Mouse (Mus musculus) embryonic fibroblast, embryonic 13.5 days (primary cell): Measurements from ENCODE around the gene Obsl1. TPM values are rescaled to one million over a fixed set of nuclear protein-coding genes. Genes with fewer than 3 reads are reported as not detected.

Experiments
- H3K27ac ChIP-seq: 2 replicates; pipeline ENCODE4 v1.5.1; 2012; ENCODE audit warnings: low read length, control low read depth, inconsistent platforms; ENCODE audit not compliant: insufficient read depth
- H3K4me1 ChIP-seq: 2 replicates; pipeline ENCODE4 v1.6.1; 2011; ENCODE audit warnings: low read length; ENCODE audit not compliant: control insufficient read depth, insufficient read depth
- H3K4me3 ChIP-seq: 2 replicates; pipeline ENCODE4 v1.5.1; 2011; ENCODE audit warnings: mild to moderate bottlenecking, control low read depth, low read length; ENCODE audit not compliant: insufficient read depth
- CTCF ChIP-seq: IDR thresholded peaks from 2 replicates; pipeline ENCODE4 v1.5.1; 2011; ENCODE audit warnings: mild to moderate bottlenecking, control low read depth, low read length, moderate library complexity, borderline replicate concordance; ENCODE audit not compliant: insufficient read depth
- POLR2A ChIP-seq: IDR thresholded peaks from 2 replicates; pipeline ENCODE4 v1.6.1; 2011; ENCODE audit warnings: low read depth, mild to moderate bottlenecking, control low read depth, low read length, moderate library complexity
- polyA plus RNA-seq: library from polyadenylated mRNA; stranded (reverse); fragments of >200 nt; gene quantifications from 2 replicates; pipeline ENCODE4 v1.2.4, GENCODE M21; 2011; ENCODE audit warnings: low read depth; ENCODE audit not compliant: missing spikeins, insufficient read length

Obsl1 gene
- polyA plus RNA-seq, 1 experiment = 40.0 TPM

- H3K27ac ChIP-seq = no peak overlapping the region
- no peak overlapping the region for H3K4me3 ChIP-seq
- H3K4me1 ChIP-seq = no peaks in the 10 kb centered on the region
- TF ChIP-seq POLR2A (no peak), CTCF (no peak)
These were observed 49.3 kb downstream of the Obsl1 start for GRCm38 (mm10) chr1:75456746-75457564.

- Histone ChIP-seq H3K4me3 (no peak overlapping the region), H3K27ac (no peak overlapping the region), H3K4me1 (no peaks in the 10 kb centered on the region)
- no peak for TF ChIP-seq CTCF
- no peak for TF ChIP-seq POLR2A
These were observed 50.3 kb downstream of the Obsl1 start for GRCm38 (mm10) chr1:75455948-75456347.

DNA sequence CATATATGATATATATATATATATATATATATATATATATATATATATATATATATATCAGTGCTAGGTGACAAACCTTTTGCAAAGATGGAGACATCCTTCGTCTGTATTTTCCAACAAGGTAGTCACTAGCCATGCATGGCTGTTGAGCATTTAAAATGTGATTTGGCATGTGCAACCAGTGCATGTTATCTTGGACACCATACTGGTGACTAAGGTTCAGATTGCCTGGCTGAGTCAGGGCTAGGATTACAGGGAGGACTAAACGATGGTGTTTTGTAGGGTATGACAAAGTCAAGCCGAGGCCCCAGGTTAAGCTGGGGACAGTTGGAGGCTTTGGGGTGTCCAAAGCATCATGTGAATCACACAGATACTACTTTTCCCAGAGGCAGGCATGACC lies 50.8 kb downstream of the Obsl1 start:
- Histone ChIP-seq H3K4me3 (no peak overlapping the region), H3K27ac (no peak overlapping the region), H3K4me1 (no peaks in the 10 kb centered on the region)
- no peak for TF ChIP-seq POLR2A
- no peak for TF ChIP-seq CTCF

GRCm38 (mm10) chr1:75451900-75452299 lies 54.4 kb downstream of the Obsl1 start:
- H3K27ac ChIP-seq = no peak overlapping the region
- no peak overlapping the region for H3K4me3 ChIP-seq
- 0 out of 2 replicates have a peak, but pooled peaks cover 2% of the 10 kb centered on the region for H3K4me1 ChIP-seq
- TF ChIP-seq CTCF = no peak

GRCm38 (mm10) chr1:75450314-75451005 lies 55.8 kb downstream of the Obsl1 start, which contains the start of gene Asic4:
Gene Asic4, plus strand, starts transcription at chr1:75450436.
- Histone ChIP-seq H3K4me1 (0 out of 2 replicates have a peak, but pooled peaks cover 2% of the 10 kb centered on the region), H3K27ac (no peak within 1 kb of the TSS)
- TF ChIP-seq POLR2A = no peak
- no peak for TF ChIP-seq CTCF

GRCm38 (mm10) chr1:75449377-75450135 lies 56.7 kb downstream of the Obsl1 start:
- H3K4me1 ChIP-seq = 0 out of 2 replicates have a peak, but pooled peaks cover 2% of the 10 kb centered on the region
- no peak overlapping the region for H3K27ac ChIP-seq
- no peak overlapping the region for H3K4me3 ChIP-seq
- TF ChIP-seq POLR2A (no peak), CTCF (no peak)

More at GRCm38 (mm10) chr1:75450314-75451005, 55.8 kb downstream of the Obsl1 start, which contains the start of gene Asic4:
- H3K4me3 ChIP-seq = no peak within 1 kb of the TSS

DNA sequence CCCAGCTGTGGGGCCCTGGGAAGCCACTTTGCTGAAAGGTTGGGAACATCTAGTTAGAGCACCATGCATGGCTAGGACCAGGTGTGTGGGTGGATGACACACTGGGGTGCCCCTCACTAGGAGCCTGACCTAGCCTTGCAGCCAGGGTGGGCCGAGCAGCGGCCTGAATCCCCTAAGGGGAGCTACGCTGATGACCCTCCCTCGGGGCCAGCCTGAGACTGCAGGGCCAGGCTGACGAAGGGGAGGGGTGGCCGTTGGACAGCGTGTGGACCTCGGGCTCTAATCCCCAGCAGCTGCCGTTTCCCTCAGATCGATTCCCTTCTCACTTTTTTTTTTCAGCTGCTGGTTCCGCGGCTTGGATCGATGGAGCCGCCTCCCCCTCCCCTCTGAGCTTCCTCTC lies 57.3 kb downstream of the Obsl1 start:
- TF ChIP-seq POLR2A (no peak), CTCF (no peak)
- H3K4me3 ChIP-seq = no peak overlapping the region
- H3K4me1 ChIP-seq = 0 out of 2 replicates have a peak, but pooled peaks cover 2% of the 10 kb centered on the region
- no peak overlapping the region for H3K27ac ChIP-seq

GRCm38 (mm10) chr1:75448052-75448431 lies 58.2 kb downstream of the Obsl1 start:
- Histone ChIP-seq H3K4me1 (0 out of 2 replicates have a peak, but pooled peaks cover 2% of the 10 kb centered on the region), H3K27ac (no peak overlapping the region), H3K4me3 (no peak overlapping the region)
- TF ChIP-seq POLR2A (no peak), CTCF (no peak)

- TF ChIP-seq POLR2A (no peak), CTCF (no peak)
- H3K4me1 ChIP-seq = 0 out of 2 replicates have a peak, but pooled peaks cover 2% of the 10 kb centered on the region
- H3K4me3 ChIP-seq = no peak overlapping the region
These were observed 58.8 kb downstream of the Obsl1 start for GRCm38 (mm10) chr1:75447265-75448051.

More at GRCm38 (mm10) chr1:75447265-75448051, 58.8 kb downstream of the Obsl1 start:
- H3K27ac ChIP-seq = no peak overlapping the region
